Mouse (Mus musculus): ENCODE results near the gene Mmd2. TPM values are rescaled to one million over a fixed set of nuclear protein-coding genes. Genes with fewer than 3 reads are reported as not detected.

Mmd2 gene
- total and polyA plus RNA-seq, 3 experiments: not detected

GRCm38 (mm10) chr5:142595698-142596097 lies 12.9 kb downstream of the Mmd2 start:
- Histone ChIP-seq H3K4me2 (ENCODE audit: insufficient read depth, low read depth, poor library complexity, severe bottlenecking) (no peak overlapping the region), H3K27me3 (replicated peaks) (peaks cover 16% of the 10 kb centered on the region), H3K9me3 (replicated peaks; ENCODE audit: low read length) (no peaks in the 10 kb centered on the region), H3K36me3 (replicated peaks in 1 of 2; ENCODE audit: control insufficient read depth in 1 of 2, insufficient read depth in 1 of 2, low read length in 1 of 2) (no peaks in the 10 kb centered on the region), H3K79me2 (replicated peaks; ENCODE audit: control insufficient read depth, extremely low read depth, insufficient read depth, poor library complexity, severe bottlenecking) (no peaks in the 10 kb centered on the region), H3K4me3 (replicated peaks in 1 of 3; ENCODE audit: low read depth in 2 of 3, low read length in 2 of 3, poor library complexity in 1 of 3) (no peak overlapping the region), H3K9ac (ENCODE audit: insufficient read depth, low read depth) (no peak overlapping the region), H3K27ac (ENCODE audit: insufficient read depth, low read depth) (no peak overlapping the region), H3K4me1 (ENCODE audit: control insufficient read depth in 1 of 2, insufficient read depth in 2 of 2) (peaks cover 6 to 9% of the 10 kb centered on the region in 2 experiments)
- no peak for DNase-seq (ENCODE audit: extremely low read depth)
- in situ Hi-C loops (cut with MboI; ENCODE audit: low pct_ligation_motif_present, low pct_unique_long_range_greater_than_20kb, low sequenced_read_pairs): loop anchor here (25.0 kb wide), 1 partner anchor 117 kb away; no protein-coding TSS in a partner anchor
- TF ChIP-seq TBP (conservative IDR thresholded peaks at IDR 0.05; ENCODE audit: low read depth, low read length): no peak
- TF ChIP-seq IRF4 (IDR thresholded peaks at IDR 0.05; ENCODE audit: low read depth, low read length): no peak
- TF ChIP-seq ZC3H11A (IDR thresholded peaks at IDR 0.05; ENCODE audit: low read depth, low read length): no peak
- no peak for TF ChIP-seq SIN3A (IDR thresholded peaks at IDR 0.05; ENCODE audit: low read length)
- TF ChIP-seq GABPA (IDR thresholded peaks at IDR 0.05; ENCODE audit: insufficient replicate concordance, low read depth, low read length): no peak
- dilution Hi-C loops (cut with MboI; ENCODE audit: extremely low pct_ligation_motif_present, extremely low pct_unique_long_range_greater_than_20kb, low sequenced_read_pairs): no loop called here

- no peaks in the 10 kb centered on the region for H3K79me2 ChIP-seq (replicated peaks; ENCODE audit: control insufficient read depth, extremely low read depth, insufficient read depth, poor library complexity, severe bottlenecking)
- H3K9ac ChIP-seq (ENCODE audit: insufficient read depth, low read depth): no peak overlapping the region
- H3K4me2 ChIP-seq (ENCODE audit: insufficient read depth, low read depth, poor library complexity, severe bottlenecking): no peak overlapping the region
- H3K27me3 ChIP-seq (replicated peaks): peaks cover 15% of the 10 kb centered on the region
- H3K4me1 ChIP-seq (ENCODE audit: control insufficient read depth in 1 of 2, insufficient read depth in 2 of 2): peaks cover 6 to 9% of the 10 kb centered on the region in 2 experiments
- no peak overlapping the region for H3K4me3 ChIP-seq (replicated peaks in 1 of 3; ENCODE audit: low read depth in 2 of 3, low read length in 2 of 3, poor library complexity in 1 of 3)
- no peaks in the 10 kb centered on the region for H3K9me3 ChIP-seq (replicated peaks; ENCODE audit: low read length)
- TF ChIP-seq USF1 (IDR thresholded peaks at IDR 0.05; ENCODE audit: low read depth, low read length) (no peak), USF2 (conservative IDR thresholded peaks at IDR 0.05; ENCODE audit: low read depth, low read length) (no peak), CHD1 (IDR thresholded peaks at IDR 0.05; ENCODE audit: low read depth, low read length) (no peak), ETS1 (conservative IDR thresholded peaks at IDR 0.05; ENCODE audit: low read depth, low read length) (no peak), IRF4 (IDR thresholded peaks at IDR 0.05; ENCODE audit: low read depth, low read length) (no peak), UBTF (IDR thresholded peaks at IDR 0.05; ENCODE audit: low read depth, low read length) (no peak), EP300 (IDR thresholded peaks at IDR 0.05; ENCODE audit: low read length) (no peak), NELFE (IDR thresholded peaks at IDR 0.05; ENCODE audit: low read depth, low read length) (no peak), ZC3H11A (IDR thresholded peaks at IDR 0.05; ENCODE audit: low read depth, low read length) (no peak), TBP (conservative IDR thresholded peaks at IDR 0.05; ENCODE audit: low read depth, low read length) (no peak), MXI1 (IDR thresholded peaks at IDR 0.05; ENCODE audit: low read depth, low read length) (no peak)
- H3K27ac ChIP-seq (ENCODE audit: insufficient read depth, low read depth): no peak overlapping the region
- in situ Hi-C loops (cut with MboI; ENCODE audit: low pct_ligation_motif_present, low pct_unique_long_range_greater_than_20kb, low sequenced_read_pairs) (loop anchor here (25.0 kb wide), 1 partner anchor 121 kb away; no protein-coding TSS in a partner anchor), dilution Hi-C loops (cut with MboI; ENCODE audit: extremely low pct_ligation_motif_present, extremely low pct_unique_long_range_greater_than_20kb, low sequenced_read_pairs) (no loop called here)
- no peak for DNase-seq (ENCODE audit: extremely low read depth)
- no peaks in the 10 kb centered on the region for H3K36me3 ChIP-seq (replicated peaks in 1 of 2; ENCODE audit: control insufficient read depth in 1 of 2, insufficient read depth in 1 of 2, low read length in 1 of 2)
Measured at GRCm38 (mm10) chr5:142590953-142591616, 17.5 kb downstream of the Mmd2 start.
